Mouse (Mus musculus): ENCODE measurements around the gene Serpina5. TPM values are rescaled to one million over a fixed set of nuclear protein-coding genes. Genes with fewer than 3 reads are reported as not detected.

The Serpina5 gene
- not detected for total RNA-seq (2018; cell fraction: chromatin; rRNA removed)
- total RNA-seq (2018; cell fraction: cytosol; rRNA removed), result not detected
- total RNA-seq (2018; cell fraction: nucleus; rRNA removed), result not detected
- polyA plus RNA-seq (2018), result not detected in 3 replicates

DNA sequence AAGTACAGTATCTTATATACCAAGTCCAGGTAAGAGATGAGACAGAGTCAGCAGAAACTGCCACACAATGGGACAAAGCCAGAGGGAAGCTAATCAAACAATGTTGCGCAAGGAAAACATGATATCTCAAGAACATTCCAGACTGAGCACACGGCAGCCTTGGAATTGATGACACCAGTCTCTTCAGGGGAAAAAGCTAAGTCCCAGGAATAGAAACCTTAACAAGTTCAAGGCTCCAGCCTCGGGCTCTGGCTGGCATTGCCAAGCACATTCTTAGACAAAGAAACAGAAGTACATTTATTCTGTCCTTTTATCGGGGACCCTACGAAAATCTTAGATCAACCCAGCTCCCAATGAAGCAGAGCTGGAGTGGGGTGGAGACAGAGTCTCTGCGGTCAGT is at the start of gene Serpina5:
TSS of gene Serpina5 (plus strand) at position 346 of the 400 bp plus-strand sequence.
- Histone ChIP-seq H3K4me3 (ENCODE audit: inconsistent target) (no peak within 1 kb of the TSS), H3K79me2 (ENCODE audit: inconsistent target) (no peaks in the 10 kb centered on the region), H3K36me3 (ENCODE audit: inconsistent target) (no peaks in the 10 kb centered on the region), H3K27ac (no peak within 1 kb of the TSS)
- WGBS (ENCODE audit: missing documents), result 87% methylated on average over 6 of the region's 6 CpGs

DNA sequence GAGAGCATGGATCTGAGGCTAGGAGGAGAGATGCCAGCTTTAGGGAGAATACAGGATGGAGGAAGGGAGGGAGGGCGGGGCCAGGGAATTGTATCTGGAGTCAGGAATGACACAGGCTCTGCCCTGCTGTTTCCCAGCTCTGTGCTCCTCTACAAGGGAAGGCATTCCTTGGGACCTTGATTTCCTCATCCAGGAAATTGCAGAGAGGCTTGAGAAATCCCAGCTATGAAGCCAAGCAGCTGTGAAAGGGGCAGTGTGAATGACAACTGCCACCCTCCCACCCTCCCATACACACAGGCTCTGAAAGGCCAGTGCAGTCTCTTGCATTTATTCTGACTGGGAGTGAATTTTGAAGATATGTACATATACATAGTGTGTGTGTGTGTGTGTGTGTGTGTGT is 46.9 kb upstream of the Serpina5 start:
- WGBS (ENCODE audit: missing documents), result 56% methylated on average over 1 of the region's 1 CpGs
- Histone ChIP-seq H3K79me2 (ENCODE audit: inconsistent target) (no peaks in the 10 kb centered on the region), H3K4me3 (ENCODE audit: inconsistent target) (no peak overlapping the region), H3K36me3 (ENCODE audit: inconsistent target) (no peaks in the 10 kb centered on the region), H3K27ac (no peak overlapping the region)

DNA sequence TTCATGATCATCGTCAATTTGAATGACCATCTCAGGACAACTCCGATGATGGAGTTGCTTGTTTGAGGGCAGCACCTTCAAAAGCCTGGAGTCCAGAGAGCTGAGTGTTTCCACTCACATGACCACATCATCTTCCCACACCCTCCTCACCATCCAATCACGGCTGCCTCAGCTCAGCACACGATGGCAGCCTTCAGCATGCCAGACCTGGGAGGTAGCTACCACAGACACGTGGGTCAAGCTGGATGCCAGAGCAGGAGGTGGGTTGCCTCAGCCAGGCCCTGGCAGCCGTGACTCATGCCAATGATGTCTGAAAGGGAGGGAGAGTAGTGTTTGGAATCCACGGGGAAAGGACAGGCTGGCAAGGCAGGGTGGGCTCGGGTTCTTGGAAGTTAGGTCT is 45.2 kb upstream of the Serpina5 start:
- WGBS (ENCODE audit: missing documents), result 83% methylated on average over 7 of the region's 8 CpGs
- Histone ChIP-seq H3K36me3 (ENCODE audit: inconsistent target) (no peaks in the 10 kb centered on the region), H3K79me2 (ENCODE audit: inconsistent target) (no peaks in the 10 kb centered on the region), H3K27ac (no peak overlapping the region), H3K4me3 (ENCODE audit: inconsistent target) (no peak overlapping the region)

DNA sequence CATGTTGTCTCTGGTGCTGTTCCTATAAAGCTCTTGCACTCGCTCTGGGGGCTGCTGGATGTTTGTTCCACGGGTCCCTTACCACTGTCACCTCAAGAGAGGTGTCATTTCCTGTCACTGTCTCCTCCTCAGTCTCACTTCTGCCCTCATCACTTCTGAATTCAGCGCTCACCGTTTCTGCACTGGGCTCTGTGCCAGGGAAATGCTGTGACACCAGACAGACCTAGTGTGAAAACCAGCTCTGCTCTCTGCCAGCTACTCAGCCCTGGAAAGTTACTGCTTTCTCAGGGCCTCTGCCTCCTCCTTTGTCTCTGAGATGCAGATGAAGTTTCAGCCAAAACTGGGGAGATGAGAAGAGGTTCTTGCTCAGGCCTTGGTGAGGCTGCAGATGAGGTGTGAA is 43.9 kb upstream of the Serpina5 start:
- Histone ChIP-seq H3K4me3 (ENCODE audit: inconsistent target) (no peak overlapping the region), H3K79me2 (ENCODE audit: inconsistent target) (no peaks in the 10 kb centered on the region), H3K27ac (no peak overlapping the region), H3K36me3 (ENCODE audit: inconsistent target) (no peaks in the 10 kb centered on the region)
- 10% methylated on average over 4 of the region's 4 CpGs for WGBS (ENCODE audit: missing documents)

DNA sequence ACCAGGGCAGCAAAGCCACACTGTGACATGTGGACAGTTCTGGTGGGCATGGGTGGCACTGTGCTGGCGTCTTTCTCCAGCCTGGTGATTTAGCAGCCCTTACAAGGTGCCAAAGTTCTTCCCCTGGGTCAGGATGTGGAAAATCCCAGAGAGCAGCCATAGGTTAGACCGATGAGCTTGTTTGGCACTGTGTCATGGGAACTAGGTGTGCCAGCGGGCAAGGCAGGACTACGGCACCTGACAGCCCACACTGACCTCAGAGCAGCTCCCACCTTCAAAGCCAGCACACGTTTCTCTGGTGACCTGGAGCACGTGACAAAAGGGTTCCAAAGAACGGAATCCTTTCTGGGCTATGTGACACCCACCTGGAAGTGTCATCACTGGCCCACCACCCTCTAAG is 43.4 kb upstream of the Serpina5 start:
- H3K36me3 ChIP-seq (ENCODE audit: inconsistent target), result no peaks in the 10 kb centered on the region
- H3K4me3 ChIP-seq (ENCODE audit: inconsistent target), result no peak overlapping the region
- no peak overlapping the region for H3K27ac ChIP-seq
- 82% methylated on average over 7 of the region's 7 CpGs for WGBS (ENCODE audit: missing documents)
- H3K79me2 ChIP-seq (ENCODE audit: inconsistent target), result no peaks in the 10 kb centered on the region

DNA sequence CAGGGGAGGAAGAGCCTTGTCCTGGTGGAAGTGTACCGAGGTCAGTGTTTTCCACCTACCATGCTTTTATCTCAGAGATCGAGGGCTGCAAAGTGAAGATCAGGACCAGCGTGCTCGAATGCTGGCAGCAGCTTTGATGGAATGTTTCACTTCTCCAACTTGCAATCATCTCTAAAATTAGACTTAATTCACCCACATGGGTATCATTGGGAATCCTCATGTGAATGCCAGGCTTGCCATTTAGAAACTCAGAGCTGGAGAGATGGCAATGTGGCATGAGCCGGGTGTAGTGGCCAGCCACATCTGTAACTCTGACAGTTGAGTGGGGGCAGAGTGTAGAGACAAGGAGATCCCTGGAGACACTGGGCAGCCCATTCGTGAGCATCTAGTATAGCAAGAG is 40.8 kb upstream of the Serpina5 start:
- 52% methylated on average over 6 of the region's 6 CpGs for WGBS (ENCODE audit: missing documents)
- Histone ChIP-seq H3K79me2 (ENCODE audit: inconsistent target) (no peaks in the 10 kb centered on the region), H3K27ac (no peak overlapping the region), H3K36me3 (ENCODE audit: inconsistent target) (no peaks in the 10 kb centered on the region), H3K4me3 (ENCODE audit: inconsistent target) (no peak overlapping the region)

DNA sequence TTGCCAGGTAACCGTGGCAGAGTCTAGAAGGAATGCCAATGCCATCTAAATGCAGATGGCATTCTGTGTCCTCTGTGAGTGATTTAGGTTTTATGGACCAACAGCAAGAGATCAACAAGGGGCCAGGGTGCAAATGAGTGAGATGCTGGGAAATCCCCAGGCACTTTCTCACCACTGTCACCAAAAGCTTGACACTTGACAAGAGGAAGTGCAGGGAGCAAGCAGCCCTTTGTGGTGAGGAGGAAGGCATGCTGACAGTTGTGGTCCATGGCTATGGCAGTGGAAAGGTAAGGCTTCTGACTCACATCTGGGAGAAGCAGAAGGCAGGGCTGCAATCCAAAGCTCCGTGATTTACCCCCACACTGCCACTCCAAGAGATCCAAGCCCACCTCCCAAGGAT is 39.1 kb upstream of the Serpina5 start:
- 8% methylated on average over 2 of the region's 2 CpGs for WGBS (ENCODE audit: missing documents)
- H3K4me3 ChIP-seq (ENCODE audit: inconsistent target), result no peak overlapping the region
- no peak overlapping the region for H3K27ac ChIP-seq
- no peaks in the 10 kb centered on the region for H3K36me3 ChIP-seq (ENCODE audit: inconsistent target)
- H3K79me2 ChIP-seq (ENCODE audit: inconsistent target), result no peaks in the 10 kb centered on the region

DNA sequence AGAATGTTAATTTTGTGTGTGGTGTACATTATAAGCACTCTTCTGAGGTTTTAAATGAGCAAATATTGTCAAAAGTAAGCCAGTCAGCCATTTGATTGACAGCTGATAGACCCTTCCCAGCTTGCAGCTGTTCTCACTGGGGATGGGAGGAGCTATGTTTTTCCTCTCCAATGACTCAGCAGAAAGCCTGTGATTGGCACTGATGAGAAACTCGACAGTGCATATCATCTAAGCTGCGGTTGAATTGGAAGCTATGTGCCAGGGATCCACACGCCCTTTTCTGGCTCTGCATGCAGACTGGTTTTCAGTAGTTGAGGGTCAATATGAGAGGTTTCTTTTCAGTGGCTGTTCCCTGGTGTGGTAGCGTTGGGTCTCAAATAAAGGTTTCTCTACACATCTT is 36.4 kb upstream of the Serpina5 start:
- no peak overlapping the region for H3K4me3 ChIP-seq (ENCODE audit: inconsistent target)
- no peak overlapping the region for H3K27ac ChIP-seq
- no peaks in the 10 kb centered on the region for H3K79me2 ChIP-seq (ENCODE audit: inconsistent target)
- H3K36me3 ChIP-seq (ENCODE audit: inconsistent target), result no peaks in the 10 kb centered on the region
- WGBS (ENCODE audit: missing documents), result 65% methylated on average over 4 of the region's 4 CpGs

DNA sequence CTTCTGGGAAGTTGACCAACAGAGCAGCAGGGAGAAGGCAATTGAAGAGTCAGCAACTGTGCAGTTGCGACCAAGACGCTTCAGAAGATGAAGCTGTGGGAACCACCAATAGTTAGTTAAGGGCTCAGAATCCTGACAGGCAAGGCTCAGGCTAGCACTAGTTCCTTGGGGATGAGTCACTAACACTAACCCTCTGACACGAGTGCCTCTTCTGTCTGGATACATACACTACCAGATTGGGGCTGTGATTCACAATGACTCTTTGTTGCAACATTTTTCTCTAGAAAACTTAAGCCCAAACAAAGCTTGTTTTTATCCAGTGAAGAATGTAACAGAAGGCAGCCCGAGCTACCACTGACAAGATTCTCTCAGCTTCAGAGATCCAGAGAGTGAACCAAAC is 35.9 kb upstream of the Serpina5 start:
- 72% methylated on average over 4 of the region's 4 CpGs for WGBS (ENCODE audit: missing documents)
- no peak overlapping the region for H3K27ac ChIP-seq
- no peaks in the 10 kb centered on the region for H3K79me2 ChIP-seq (ENCODE audit: inconsistent target)
- H3K4me3 ChIP-seq (ENCODE audit: inconsistent target), result no peak overlapping the region
- no peaks in the 10 kb centered on the region for H3K36me3 ChIP-seq (ENCODE audit: inconsistent target)

DNA sequence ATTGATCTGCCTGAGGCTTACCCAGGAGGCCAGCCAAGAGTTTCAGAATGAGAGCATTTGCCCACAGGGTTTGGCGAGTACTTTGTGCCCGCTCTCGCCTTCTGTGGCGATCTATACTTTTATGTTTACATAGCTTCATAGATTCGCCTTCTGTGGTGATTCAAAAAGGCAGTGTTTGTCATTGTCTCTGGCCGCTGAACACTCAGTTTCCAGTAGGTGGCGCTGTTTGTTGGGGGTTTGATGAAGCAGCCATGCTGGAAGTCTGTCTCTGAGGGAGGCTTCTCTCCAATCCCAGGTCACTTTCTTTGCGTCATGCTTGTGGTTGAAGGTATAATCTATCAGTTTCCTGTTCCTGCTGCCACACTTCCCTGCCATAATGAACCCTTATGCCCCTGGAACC is 34.7 kb upstream of the Serpina5 start:
- Histone ChIP-seq H3K36me3 (ENCODE audit: inconsistent target) (no peaks in the 10 kb centered on the region), H3K27ac (no peak overlapping the region), H3K4me3 (ENCODE audit: inconsistent target) (no peak overlapping the region), H3K79me2 (ENCODE audit: inconsistent target) (no peaks in the 10 kb centered on the region)
- 28% methylated on average over 8 of the region's 8 CpGs for WGBS (ENCODE audit: missing documents)

DNA sequence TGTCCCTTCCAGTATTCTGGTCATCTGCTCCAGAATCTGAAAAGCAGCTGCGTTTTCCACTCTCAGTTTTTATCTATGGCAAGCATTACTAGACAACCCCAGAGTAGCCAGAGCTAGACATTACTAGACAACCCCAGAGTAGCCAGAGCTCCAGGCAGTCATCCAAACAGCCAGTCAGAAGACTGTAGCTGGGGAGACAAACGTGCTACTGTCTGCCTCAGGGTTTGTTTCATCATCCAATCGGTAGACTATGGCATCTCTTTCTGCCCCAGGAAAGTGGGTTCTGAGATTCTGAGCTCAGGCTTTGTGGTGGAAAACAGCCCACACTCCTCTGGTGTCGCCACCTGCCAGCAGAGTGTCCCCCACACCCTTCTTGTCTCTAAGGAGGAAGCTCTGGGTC is 33.4 kb upstream of the Serpina5 start:
- H3K4me3 ChIP-seq (ENCODE audit: inconsistent target), result peak overlapping the region; percentile 21
- H3K79me2 ChIP-seq (ENCODE audit: inconsistent target), result no peaks in the 10 kb centered on the region
- no peaks in the 10 kb centered on the region for H3K36me3 ChIP-seq (ENCODE audit: inconsistent target)
- H3K27ac ChIP-seq, result peak overlapping the region; percentile 36
- 3% methylated on average over 4 of the region's 4 CpGs for WGBS (ENCODE audit: missing documents)

DNA sequence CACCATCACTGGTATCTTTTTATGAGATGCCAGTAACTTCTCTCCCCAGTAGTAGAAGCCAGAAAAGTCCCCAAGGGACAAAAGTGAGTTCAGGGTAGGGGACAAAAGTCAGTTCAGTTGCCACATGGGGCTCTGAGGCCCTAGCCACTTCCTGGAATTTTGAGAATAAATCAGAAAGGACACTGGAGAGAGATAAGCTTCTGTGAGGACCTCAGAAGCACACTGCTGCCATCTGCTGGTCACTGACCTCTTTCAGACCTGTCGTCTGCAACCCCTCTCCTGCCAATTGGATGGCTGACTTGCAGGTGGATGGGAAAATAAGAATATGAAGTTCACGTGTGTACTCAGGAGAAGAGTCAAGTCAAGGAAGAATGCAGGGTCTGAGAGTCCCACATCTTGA is 31.3 kb upstream of the Serpina5 start:
- 5% methylated on average over 2 of the region's 2 CpGs for WGBS (ENCODE audit: missing documents)

DNA sequence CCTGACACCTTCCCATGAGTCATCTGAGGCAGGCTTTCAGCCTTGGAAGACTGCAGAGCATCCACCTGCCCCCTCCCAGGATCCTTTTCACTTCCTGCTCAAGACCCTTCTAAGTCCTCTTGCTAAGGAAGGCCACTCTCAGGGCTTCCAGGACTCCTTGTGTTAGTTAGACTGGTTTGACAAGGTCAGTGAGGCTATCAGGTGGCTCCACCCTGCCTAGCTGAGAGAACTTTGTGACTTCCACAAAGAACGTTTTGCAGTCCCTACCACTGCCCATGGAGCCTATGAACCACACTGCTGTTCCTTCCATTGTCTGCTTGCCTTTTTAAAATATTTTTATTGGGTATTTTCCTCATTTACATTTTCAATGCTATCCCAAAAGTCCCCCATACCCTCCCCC is 29.2 kb upstream of the Serpina5 start:
- Histone ChIP-seq H3K4me3 (ENCODE audit: inconsistent target) (no peak overlapping the region), H3K79me2 (ENCODE audit: inconsistent target) (no peaks in the 10 kb centered on the region), H3K36me3 (ENCODE audit: inconsistent target) (no peaks in the 10 kb centered on the region), H3K27ac (no peak overlapping the region)
- 79% methylated on average over 1 of the region's 1 CpGs for WGBS (ENCODE audit: missing documents)

More for the DNA sequence above, 31.3 kb upstream of the Serpina5 start:
- Histone ChIP-seq H3K36me3 (ENCODE audit: inconsistent target) (no peaks in the 10 kb centered on the region), H3K4me3 (ENCODE audit: inconsistent target) (no peak overlapping the region), H3K27ac (no peak overlapping the region), H3K79me2 (ENCODE audit: inconsistent target) (no peaks in the 10 kb centered on the region)

DNA sequence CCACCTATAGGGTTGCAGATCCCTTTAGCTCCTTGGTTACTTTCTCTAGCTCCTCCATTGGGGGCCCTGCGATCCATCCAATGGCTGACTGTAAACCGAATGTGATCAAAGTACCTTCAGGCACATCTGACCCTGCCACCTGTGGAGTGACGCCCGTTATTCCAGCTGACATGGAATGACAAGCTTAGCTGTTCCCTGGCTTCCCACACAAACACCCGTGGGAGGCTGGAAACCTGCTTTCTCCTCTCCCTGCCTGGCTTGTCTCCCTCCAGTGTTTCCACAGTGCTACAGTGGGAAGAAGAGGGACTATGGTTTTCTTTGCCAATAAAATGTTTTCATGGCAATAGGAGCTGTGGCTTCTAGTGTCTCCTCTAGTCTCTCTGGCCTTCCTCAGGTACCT is 28.6 kb upstream of the Serpina5 start:
- WGBS (ENCODE audit: missing documents), result 82% methylated on average over 5 of the region's 5 CpGs
- Histone ChIP-seq H3K4me3 (ENCODE audit: inconsistent target) (no peak overlapping the region), H3K79me2 (ENCODE audit: inconsistent target) (no peaks in the 10 kb centered on the region), H3K36me3 (ENCODE audit: inconsistent target) (no peaks in the 10 kb centered on the region), H3K27ac (no peak overlapping the region)

DNA sequence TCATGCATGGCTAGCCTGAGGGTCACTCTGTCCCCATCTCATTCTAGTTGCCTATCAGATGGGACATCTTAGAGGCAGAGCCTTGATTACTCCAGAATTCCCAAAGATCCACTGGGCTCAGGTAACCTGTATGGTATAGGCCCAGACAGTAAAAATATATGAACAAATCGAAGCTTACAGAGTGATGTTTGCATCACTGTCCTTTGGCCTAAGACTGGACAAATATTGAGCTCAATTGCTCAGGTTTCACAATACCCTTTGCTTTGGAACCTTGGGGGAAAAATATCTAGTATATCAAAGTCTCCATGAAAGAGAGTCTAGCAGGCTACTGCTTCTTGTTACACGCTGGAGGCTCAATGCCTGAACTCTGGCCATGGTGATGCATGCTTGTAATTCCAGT is 10.8 kb upstream of the Serpina5 start:
- H3K27ac ChIP-seq, result no peak overlapping the region
- WGBS (ENCODE audit: missing documents), result 100% methylated on average over 2 of the region's 2 CpGs
- no peaks in the 10 kb centered on the region for H3K79me2 ChIP-seq (ENCODE audit: inconsistent target)
- no peaks in the 10 kb centered on the region for H3K36me3 ChIP-seq (ENCODE audit: inconsistent target)
- H3K4me3 ChIP-seq (ENCODE audit: inconsistent target), result no peak overlapping the region

DNA sequence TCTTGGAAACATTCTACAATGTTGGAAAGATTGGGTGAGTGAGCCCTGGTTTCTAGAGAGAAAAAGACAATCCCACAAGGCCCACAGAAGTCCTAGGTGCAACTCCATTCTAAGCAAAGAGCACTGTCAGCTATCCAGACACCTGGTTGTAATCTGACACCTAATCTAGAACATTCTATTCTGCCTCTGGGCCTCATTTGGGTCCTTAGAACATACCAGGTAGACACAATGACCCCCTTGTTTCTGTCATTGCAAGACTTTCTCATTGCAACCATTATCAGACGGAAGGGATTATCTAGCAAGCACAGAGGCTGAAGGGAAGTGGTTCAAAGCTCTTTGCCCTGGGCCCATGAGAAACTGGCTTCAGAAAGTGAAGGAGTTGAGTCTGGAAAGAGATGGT is 9.6 kb upstream of the Serpina5 start:
- no peaks in the 10 kb centered on the region for H3K36me3 ChIP-seq (ENCODE audit: inconsistent target)
- H3K79me2 ChIP-seq (ENCODE audit: inconsistent target), result no peaks in the 10 kb centered on the region
- WGBS (ENCODE audit: missing documents), result 89% methylated on average over 1 of the region's 1 CpGs
- H3K4me3 ChIP-seq (ENCODE audit: inconsistent target), result no peak overlapping the region
- no peak overlapping the region for H3K27ac ChIP-seq

Measured in macrophage (primary cell).